Mouse (Mus musculus) liver, embryonic 15.5 days (tissue): ENCODE data around the gene Ptpn21. TPM values are rescaled to one million over a fixed set of nuclear protein-coding genes. Genes with fewer than 3 reads are reported as not detected.
A peak's percentile ranks its signal among the peaks of the same experiment; 100 is the strongest.

Experiments used
- ATAC-seq: fragments of 200-750 bp; cut with Nextera tagmentation; 2 replicates; pipeline ENCODE4 v1.8.0; 2017; ENCODE audit warnings: moderate number of reproducible peaks, mild to moderate bottlenecking, moderate library complexity; ENCODE audit not compliant: insufficient read depth
- H3K27ac ChIP-seq: fragments of 300-500 bp; sonication (generic); replicated peaks from 2 replicates; pipeline ENCODE4 v1.5.1; 2015; ENCODE audit warnings: mild to moderate bottlenecking, inconsistent platforms
- H3K27me3 ChIP-seq: fragments of 300-500 bp; sonication (generic); 2 replicates; pipeline ENCODE4 v1.6.1; 2015; ENCODE audit warnings: mild to moderate bottlenecking, inconsistent platforms
- H3K36me3 ChIP-seq: fragments of 300-500 bp; sonication (generic); replicated peaks from 2 replicates; pipeline ENCODE4 v1.6.1; 2015; ENCODE audit warnings: moderate library complexity, mild to moderate bottlenecking, inconsistent platforms
- H3K4me1 ChIP-seq: fragments of 300-500 bp; sonication (generic); replicated peaks from 2 replicates; pipeline ENCODE4 v1.6.1; 2015; ENCODE audit warnings: inconsistent platforms
- H3K4me2 ChIP-seq: fragments of 300-500 bp; sonication (generic); 2 replicates; pipeline ENCODE4 v1.6.1; 2015; ENCODE audit warnings: moderate library complexity, mild to moderate bottlenecking, inconsistent platforms
- H3K4me3 ChIP-seq: fragments of 300-500 bp; sonication (generic); replicated peaks from 2 replicates; pipeline ENCODE4 v1.5.1; 2015; ENCODE audit warnings: mild to moderate bottlenecking, inconsistent platforms
- H3K9ac ChIP-seq: fragments of 300-500 bp; sonication (generic); 2 replicates; pipeline ENCODE4 v1.6.1; 2015; ENCODE audit warnings: moderate library complexity, mild to moderate bottlenecking, inconsistent platforms
- H3K9me3 ChIP-seq: fragments of 300-500 bp; sonication (generic); replicated peaks from 2 replicates; pipeline ENCODE4 v1.6.1; 2016; ENCODE audit warnings: inconsistent platforms
- WGBS: fragments of 180-500 bp; shearing (Covaris S2); methylation state at CpG from one replicate; pipeline ENCODE4 v1.1.7; 2015; ENCODE audit warnings: mixed read lengths; ENCODE audit not compliant: insufficient replicate concordance; 5-methylcytosine and 5-hydroxymethylcytosine counted together
- polyA plus RNA-seq: library from polyadenylated mRNA; unstranded; fragments of >200 nt; fragmentation: Nextera tagmentation; extraction: Ambion mirVana; gene quantifications from 2 replicates; pipeline ENCODE4 v1.2.1, GENCODE M21; 2015

Ptpn21 gene
- polyA plus RNA-seq, 1 experiment from 2014 or later = 2.7 TPM

DNA sequence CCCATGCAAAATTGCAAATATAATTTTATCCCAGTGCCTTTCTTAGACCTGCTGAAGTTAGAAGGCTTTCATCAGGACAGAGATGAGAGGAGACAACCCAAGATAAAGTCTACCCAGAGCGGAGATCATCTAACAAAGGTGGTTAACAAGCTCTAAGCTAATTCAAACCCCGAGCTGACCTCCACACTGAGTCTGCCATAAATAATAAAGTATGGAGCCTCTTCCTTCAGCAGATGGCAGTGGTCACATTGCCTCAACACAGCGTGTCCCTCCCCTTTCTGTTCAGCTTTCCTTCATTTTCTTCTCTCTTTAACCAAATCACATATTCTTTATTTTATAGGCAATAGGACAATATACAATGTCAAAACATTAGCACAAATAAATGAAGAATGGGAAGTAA is 16.2 kb downstream of the Ptpn21 start:
- no peak overlapping the region for H3K27ac ChIP-seq
- no peaks in the 10 kb centered on the region for H3K27me3 ChIP-seq
- H3K9me3 ChIP-seq = no peaks in the 10 kb centered on the region
- no peak overlapping the region for H3K4me2 ChIP-seq
- H3K36me3 ChIP-seq = no peaks in the 10 kb centered on the region
- no peak overlapping the region for H3K4me3 ChIP-seq
- no peak for ATAC-seq
- no peak overlapping the region for H3K9ac ChIP-seq
- WGBS = 58% methylated on average over 3 of the region's 3 CpGs
- peaks cover 14% of the 10 kb centered on the region for H3K4me1 ChIP-seq

DNA sequence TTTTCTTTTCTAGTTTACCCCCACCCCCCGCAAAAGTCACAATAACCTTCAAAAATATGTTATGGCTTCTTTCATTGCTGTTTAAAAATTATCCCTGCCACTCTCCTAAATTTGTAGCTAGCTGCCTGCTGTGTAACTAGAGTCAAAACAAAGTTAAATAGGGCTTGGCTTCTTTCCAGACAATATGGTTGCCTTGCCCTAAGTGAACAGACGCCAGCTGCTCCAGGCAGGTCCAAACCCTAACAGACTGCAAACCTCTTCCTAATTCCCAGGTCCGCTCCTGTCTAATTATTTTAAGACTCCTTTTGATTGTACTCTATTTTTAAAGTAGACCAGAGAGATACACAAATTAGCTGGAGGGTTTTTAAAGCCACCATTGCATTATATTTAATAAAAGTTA is 16.6 kb downstream of the Ptpn21 start:
- 61% methylated on average over 3 of the region's 3 CpGs for WGBS
- no peak for ATAC-seq
- Histone ChIP-seq H3K4me3 (no peak overlapping the region), H3K27me3 (no peaks in the 10 kb centered on the region), H3K36me3 (no peaks in the 10 kb centered on the region), H3K9ac (no peak overlapping the region), H3K9me3 (no peaks in the 10 kb centered on the region), H3K27ac (no peak overlapping the region), H3K4me1 (peaks cover 12% of the 10 kb centered on the region), H3K4me2 (no peak overlapping the region)

DNA sequence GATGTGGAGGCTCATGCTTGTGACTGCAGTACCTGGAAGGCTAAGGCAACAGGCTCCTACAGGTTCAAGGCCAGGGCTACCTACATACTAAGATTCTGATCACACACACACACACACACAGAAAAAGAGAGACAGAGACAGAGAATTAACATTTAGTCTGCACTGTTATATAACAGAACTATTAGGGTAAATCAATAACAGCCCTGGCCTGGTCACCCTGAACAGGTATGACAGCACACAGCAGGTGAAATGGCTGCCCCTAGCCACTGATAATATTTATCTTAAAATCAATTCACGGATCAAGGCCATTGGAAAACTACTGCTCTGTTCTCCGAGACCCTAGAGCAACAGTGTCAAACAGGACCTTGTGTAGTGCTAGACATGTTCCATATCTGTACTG is 21.1 kb downstream of the Ptpn21 start:
- ATAC-seq = peak; percentile 32; the same call in 1 of the 2 replicates
- no peaks in the 10 kb centered on the region for H3K27me3 ChIP-seq
- H3K4me3 ChIP-seq = no peak overlapping the region
- H3K4me2 ChIP-seq = no peak overlapping the region
- no peak overlapping the region for H3K27ac ChIP-seq
- no peaks in the 10 kb centered on the region for H3K9me3 ChIP-seq
- 50% methylated on average over 2 of the region's 2 CpGs for WGBS
- H3K4me1 ChIP-seq = peaks cover 15% of the 10 kb centered on the region
- H3K9ac ChIP-seq = no peak overlapping the region
- H3K36me3 ChIP-seq = no peaks in the 10 kb centered on the region

DNA sequence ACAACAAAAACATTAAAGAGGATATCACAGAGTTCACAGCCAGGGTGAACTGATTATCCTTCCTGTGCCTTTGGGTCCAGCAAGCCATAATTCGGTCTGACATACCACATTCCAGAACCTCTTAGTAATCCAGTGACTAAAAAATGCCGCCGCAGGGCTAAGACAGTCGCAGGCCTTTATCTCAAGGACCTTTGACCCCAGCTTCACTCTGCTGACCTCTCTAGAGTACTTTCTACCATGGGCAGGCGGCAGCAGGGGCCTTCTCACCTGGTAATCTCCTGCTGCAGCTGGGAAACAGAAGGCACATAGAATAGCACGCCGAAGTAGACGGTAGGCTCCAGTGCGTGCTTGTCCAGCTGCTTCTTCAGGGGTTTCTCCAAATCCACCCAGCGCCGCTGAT is 22.4 kb downstream of the Ptpn21 start:
- Histone ChIP-seq H3K9ac (no peak overlapping the region), H3K4me3 (no peak overlapping the region), H3K27ac (no peak overlapping the region), H3K9me3 (no peaks in the 10 kb centered on the region), H3K4me2 (peak overlapping the region; percentile 5; the same call in 1 of the 2 replicates), H3K4me1 (peaks cover 11% of the 10 kb centered on the region), H3K36me3 (no peaks in the 10 kb centered on the region), H3K27me3 (no peaks in the 10 kb centered on the region)
- WGBS = 66% methylated on average over 11 of the region's 11 CpGs
- no peak for ATAC-seq

DNA sequence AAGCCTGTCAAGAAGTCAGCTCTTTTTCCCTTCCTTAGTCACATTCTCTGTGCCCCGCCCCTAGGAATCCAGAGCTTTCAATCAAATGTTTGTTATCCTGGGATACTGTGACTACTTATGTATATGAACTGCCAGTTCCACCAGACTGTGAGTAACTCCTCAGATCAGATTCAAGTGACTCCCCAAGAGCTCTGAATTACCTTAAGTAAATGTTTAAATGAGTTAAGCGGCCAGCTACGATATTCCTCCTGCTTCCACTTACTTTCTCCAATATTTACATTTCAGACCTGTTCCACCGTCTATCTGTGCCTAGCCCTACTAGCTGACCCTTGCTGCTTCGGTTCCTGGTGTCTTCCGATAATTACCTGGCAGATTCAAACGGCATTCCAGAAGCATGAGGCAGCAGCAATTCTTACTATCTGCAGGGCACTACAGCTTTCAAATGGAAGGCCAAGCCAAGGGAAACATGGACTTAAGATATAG is 23.5 kb downstream of the Ptpn21 start:
- no peak overlapping the region for H3K4me3 ChIP-seq
- H3K4me1 ChIP-seq = peaks cover 11% of the 10 kb centered on the region
- ATAC-seq = no peak
- no peaks in the 10 kb centered on the region for H3K36me3 ChIP-seq
- H3K9ac ChIP-seq = no peak overlapping the region
- H3K9me3 ChIP-seq = no peaks in the 10 kb centered on the region
- WGBS = 68% methylated on average over 7 of the region's 7 CpGs
- H3K4me2 ChIP-seq = no peak overlapping the region
- no peaks in the 10 kb centered on the region for H3K27me3 ChIP-seq
- H3K27ac ChIP-seq = no peak overlapping the region

DNA sequence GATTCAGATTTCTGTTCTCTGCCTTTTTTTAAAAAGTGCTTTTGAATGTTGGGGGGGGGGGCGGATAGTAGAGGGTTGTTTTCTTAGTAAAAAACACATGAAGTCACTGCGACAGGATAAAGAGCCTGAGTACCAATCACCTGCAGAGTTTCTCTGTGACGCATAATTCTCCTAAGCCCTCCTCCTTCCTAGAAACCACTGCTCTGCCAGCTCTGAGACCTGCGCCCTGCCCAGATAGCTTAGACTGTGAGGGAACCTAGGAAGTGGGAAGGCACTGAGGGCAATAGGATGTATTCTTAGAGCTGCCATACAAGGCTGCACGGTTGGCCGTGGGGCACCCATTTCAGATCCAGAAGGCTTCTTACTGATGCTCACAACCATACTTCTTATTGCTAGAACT is 24.4 kb downstream of the Ptpn21 start:
- H3K9me3 ChIP-seq = no peaks in the 10 kb centered on the region
- no peaks in the 10 kb centered on the region for H3K36me3 ChIP-seq
- peaks cover 11% of the 10 kb centered on the region for H3K4me1 ChIP-seq
- ATAC-seq = no peak
- H3K27me3 ChIP-seq = no peaks in the 10 kb centered on the region
- H3K9ac ChIP-seq = no peak overlapping the region
- no peak overlapping the region for H3K27ac ChIP-seq
- WGBS = 67% methylated on average over 6 of the region's 6 CpGs
- no peak overlapping the region for H3K4me3 ChIP-seq
- H3K4me2 ChIP-seq = no peak overlapping the region

DNA sequence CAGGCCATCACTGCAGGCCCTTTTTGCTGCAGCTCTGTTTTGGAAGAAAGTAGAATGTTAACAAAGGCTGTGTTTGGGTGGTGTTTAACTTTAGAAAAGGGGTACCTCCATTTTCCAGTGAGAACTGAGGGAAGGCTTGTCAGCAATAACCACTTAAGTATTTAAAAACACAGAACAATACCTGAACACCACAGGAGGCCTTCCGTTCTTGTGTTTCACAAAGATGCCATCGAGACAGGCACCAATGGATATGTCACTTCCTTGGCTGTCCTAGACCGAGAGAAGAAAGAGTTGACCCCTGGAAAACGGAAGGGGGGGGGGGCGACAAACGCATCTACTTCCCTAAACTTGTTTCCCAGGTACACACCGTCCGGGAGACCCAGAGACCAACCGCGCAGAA is 33.2 kb downstream of the Ptpn21 start:
- no peaks in the 10 kb centered on the region for H3K36me3 ChIP-seq
- 72% methylated on average over 10 of the region's 10 CpGs for WGBS
- ATAC-seq = no peak
- no peak overlapping the region for H3K9ac ChIP-seq
- no peaks in the 10 kb centered on the region for H3K9me3 ChIP-seq
- H3K4me2 ChIP-seq = no peak overlapping the region
- no peak overlapping the region for H3K4me3 ChIP-seq
- no peaks in the 10 kb centered on the region for H3K27me3 ChIP-seq
- no peak overlapping the region for H3K27ac ChIP-seq
- H3K4me1 ChIP-seq = no peaks in the 10 kb centered on the region

DNA sequence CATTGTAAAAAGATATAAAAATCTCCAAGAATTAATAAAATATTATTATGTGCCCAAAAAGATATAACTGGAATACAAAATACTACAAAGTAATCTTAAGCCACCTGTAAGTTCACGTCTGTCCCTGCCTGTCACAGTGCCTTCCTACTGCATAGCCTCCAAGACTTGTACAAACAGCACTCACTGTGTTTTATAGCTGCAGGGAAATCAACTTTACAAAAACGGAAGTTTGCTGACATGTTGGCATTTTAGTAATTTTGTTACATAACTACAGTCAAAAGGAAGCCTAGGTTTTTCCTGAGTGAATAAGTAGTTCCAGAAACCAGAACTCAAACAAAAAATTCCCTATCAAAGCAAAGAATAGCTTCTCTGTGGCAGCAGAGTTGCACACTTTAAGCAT is 33.7 kb downstream of the Ptpn21 start:
- ATAC-seq = no peak
- Histone ChIP-seq H3K36me3 (no peaks in the 10 kb centered on the region), H3K4me3 (no peak overlapping the region), H3K9ac (no peak overlapping the region), H3K4me1 (no peaks in the 10 kb centered on the region), H3K9me3 (no peaks in the 10 kb centered on the region), H3K27ac (no peak overlapping the region), H3K27me3 (no peaks in the 10 kb centered on the region), H3K4me2 (no peak overlapping the region)
- WGBS = 51% methylated on average over 2 of the region's 2 CpGs

DNA sequence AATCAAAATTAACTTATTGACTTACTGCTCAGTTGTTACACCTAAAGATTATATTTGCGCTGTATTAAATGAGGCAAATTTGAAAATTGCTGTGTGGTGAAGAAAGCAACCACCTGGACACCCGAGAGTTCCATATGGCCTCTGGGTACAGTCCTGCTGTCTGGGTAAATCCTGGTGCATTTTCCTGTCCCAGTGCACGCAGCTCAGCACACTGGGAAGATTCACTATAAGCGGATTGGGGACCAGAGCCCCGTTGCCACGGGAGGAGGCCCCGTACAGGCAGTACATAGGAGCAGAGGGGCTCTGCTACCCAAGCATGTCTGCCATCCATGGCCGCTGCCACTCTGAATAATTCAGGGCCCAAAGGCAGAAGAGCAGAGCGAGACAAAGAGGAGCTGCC is 35.6 kb downstream of the Ptpn21 start:
- H3K36me3 ChIP-seq = 0 out of 2 replicates have a peak, but pooled peaks cover 3% of the 10 kb centered on the region
- no peaks in the 10 kb centered on the region for H3K4me1 ChIP-seq
- ATAC-seq = no peak
- H3K27ac ChIP-seq = no peak overlapping the region
- H3K9ac ChIP-seq = no peak overlapping the region
- no peaks in the 10 kb centered on the region for H3K9me3 ChIP-seq
- H3K4me3 ChIP-seq = no peak overlapping the region
- no peaks in the 10 kb centered on the region for H3K27me3 ChIP-seq
- H3K4me2 ChIP-seq = no peak overlapping the region
- WGBS = 68% methylated on average over 9 of the region's 9 CpGs

DNA sequence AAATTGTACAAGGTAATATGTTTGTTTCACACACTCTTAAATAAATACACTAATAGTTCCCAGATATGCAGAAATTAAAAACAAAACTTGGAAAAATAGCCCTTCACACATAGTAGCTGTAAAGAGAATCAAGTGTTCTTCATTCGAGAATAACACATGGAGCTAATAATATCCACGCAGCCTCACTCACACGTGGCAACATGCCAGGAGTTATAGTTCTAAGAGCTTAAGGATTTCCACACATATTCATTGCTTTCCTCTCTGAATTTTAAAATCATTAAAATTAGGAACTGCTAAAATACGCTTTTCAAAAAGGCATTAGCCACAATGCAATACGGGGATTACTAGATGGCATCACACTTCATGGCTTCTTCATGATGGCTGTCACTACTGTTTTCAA is 40.0 kb downstream of the Ptpn21 start:
- 67% methylated on average over 5 of the region's 5 CpGs for WGBS
- H3K9ac ChIP-seq = no peak overlapping the region
- no peak overlapping the region for H3K4me2 ChIP-seq
- H3K4me1 ChIP-seq = no peaks in the 10 kb centered on the region
- H3K4me3 ChIP-seq = no peak overlapping the region
- ATAC-seq = no peak
- H3K9me3 ChIP-seq = no peaks in the 10 kb centered on the region
- 0 out of 2 replicates have a peak, but pooled peaks cover 3% of the 10 kb centered on the region for H3K36me3 ChIP-seq
- H3K27ac ChIP-seq = no peak overlapping the region
- H3K27me3 ChIP-seq = no peaks in the 10 kb centered on the region

DNA sequence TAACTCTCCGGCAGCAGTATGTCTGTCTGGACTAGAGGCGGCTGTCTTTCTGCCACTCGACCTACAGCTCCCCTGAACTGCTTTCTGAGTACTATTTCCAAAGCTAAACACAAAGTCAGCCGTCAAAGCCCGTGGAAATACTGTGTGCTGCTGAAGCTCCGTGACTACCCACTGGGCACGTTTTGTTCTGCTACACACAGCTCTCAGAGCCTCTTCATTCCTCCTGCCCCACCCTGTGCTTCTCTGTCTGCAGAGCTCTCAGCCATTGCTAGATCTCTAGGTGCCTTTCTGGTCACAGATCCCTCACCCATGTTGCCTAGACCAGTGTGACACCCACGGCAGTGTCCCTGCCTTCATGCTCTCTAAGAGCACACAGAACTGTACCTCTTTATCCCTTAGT is 47.0 kb downstream of the Ptpn21 start:
- Histone ChIP-seq H3K4me3 (no peak overlapping the region), H3K4me2 (no peak overlapping the region), H3K27me3 (no peaks in the 10 kb centered on the region), H3K4me1 (peaks cover 4% of the 10 kb centered on the region; the same call in 1 of the 2 replicates), H3K36me3 (no peaks in the 10 kb centered on the region), H3K9ac (no peak overlapping the region), H3K9me3 (no peaks in the 10 kb centered on the region), H3K27ac (no peak overlapping the region)
- no peak for ATAC-seq
- WGBS = 75% methylated on average over 8 of the region's 8 CpGs

DNA sequence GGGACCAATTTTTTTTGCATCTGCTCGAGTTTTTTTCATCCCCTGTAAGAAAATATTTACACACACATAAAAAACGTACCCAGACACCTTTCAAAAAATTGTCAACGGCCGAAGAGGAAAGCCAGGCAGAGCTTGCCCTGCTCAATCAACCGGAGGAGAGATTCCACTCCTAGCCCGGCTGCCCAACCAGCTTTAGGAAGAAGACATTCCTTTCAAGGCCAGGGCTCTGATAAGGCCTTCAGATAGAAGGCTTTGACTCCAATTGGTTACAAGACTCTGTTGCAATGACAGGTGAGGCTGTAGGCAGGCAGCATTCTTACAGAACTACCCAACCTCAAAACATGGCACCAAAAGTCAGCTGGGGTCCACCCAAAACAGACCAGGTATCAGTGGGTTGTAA is 53.6 kb downstream of the Ptpn21 start:
- H3K4me1 ChIP-seq = peaks cover 4% of the 10 kb centered on the region; the same call in 1 of the 2 replicates
- H3K27ac ChIP-seq = no peak overlapping the region
- H3K9me3 ChIP-seq = no peaks in the 10 kb centered on the region
- no peaks in the 10 kb centered on the region for H3K27me3 ChIP-seq
- peaks cover 6% of the 10 kb centered on the region; the same call in 1 of the 2 replicates for H3K36me3 ChIP-seq
- no peak overlapping the region for H3K4me3 ChIP-seq
- H3K4me2 ChIP-seq = no peak overlapping the region
- H3K9ac ChIP-seq = no peak overlapping the region
- WGBS = 50% methylated on average over 6 of the region's 6 CpGs
- no peak for ATAC-seq
